Mouse (Mus musculus) ES-E14 (cell line): ENCODE measurements at regions not wholly inside any gene's neighbourhood (a gene's known extent, or its start where the extent isn't known, plus 50 kb on each side); places are given as distances from the start of the nearest gene placed in this dataset.

Source experiments
- HCFC1 ChIP-seq: IDR thresholded peaks from 2 replicates; pipeline ENCODE4 v1.6.1; 2012; ENCODE audit warnings: low read length, inconsistent platforms, borderline replicate concordance; ENCODE audit not compliant: insufficient read depth
- MAFK ChIP-seq: IDR thresholded peaks from 2 replicates; pipeline ENCODE4 v1.6.1; 2014; ENCODE audit warnings: mild to moderate bottlenecking, low read depth, low read length, inconsistent platforms; ENCODE audit not compliant: insufficient read depth

GRCm38 (mm10) chr1:41139725-41140124 is 334.3 kb downstream of the Tmem182 start:
- TF ChIP-seq HCFC1, result no peak
- TF ChIP-seq MAFK, result no peak
